Mouse (Mus musculus): ENCODE results near the gene Tnfrsf13b.
"Not testable (repeated sequence)": the region's sequence is repeated elsewhere in the genome, so short reads cannot be mapped to it uniquely, and the experiment has no call there.

The Tnfrsf13b gene

DNA sequence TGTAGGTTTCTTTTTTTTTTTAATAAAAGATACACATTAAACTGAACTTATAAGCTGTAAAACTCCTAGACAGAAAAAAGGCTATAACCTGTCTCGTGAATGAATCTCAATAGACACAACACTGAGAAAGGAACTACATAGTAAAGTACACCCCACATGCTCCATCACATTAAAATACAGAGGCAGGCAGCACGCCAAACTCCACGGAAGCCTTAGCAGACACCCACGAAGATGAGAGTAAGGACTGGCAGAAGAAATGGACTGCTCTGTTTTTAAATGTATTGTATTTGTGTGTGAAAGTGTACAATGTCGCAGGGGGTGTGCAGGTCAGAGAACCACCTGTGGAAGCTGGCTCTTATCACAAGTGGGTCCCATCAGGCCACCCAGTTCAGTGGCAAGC, 43.6 kb downstream of the Tnfrsf13b start:
- DNase-seq (ENCODE audit: low spot score in 2 of 2) = no peak

DNA sequence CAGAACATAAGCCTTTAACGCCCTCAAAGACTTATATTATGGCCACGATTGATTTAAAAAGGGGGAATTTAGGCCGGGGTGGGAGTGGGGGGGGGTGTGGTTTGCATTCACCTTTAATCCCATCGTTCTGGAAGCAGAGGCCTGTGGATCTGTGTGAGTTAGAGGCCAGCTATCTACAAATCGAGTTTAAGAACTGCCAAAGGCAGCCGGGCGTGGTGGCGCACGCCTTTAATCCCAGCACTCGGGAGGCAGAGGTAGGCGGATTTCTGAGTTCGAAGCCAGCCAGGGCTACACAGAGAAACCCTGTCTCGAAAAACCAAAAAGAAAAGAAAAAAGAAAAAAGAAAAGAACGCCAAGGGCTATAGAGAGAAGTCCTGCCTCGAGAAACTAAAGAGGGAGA, 46.9 kb downstream of the Tnfrsf13b start:
- not testable (repeated sequence) for DNase-seq (ENCODE audit: low spot score in 2 of 2)

DNA sequence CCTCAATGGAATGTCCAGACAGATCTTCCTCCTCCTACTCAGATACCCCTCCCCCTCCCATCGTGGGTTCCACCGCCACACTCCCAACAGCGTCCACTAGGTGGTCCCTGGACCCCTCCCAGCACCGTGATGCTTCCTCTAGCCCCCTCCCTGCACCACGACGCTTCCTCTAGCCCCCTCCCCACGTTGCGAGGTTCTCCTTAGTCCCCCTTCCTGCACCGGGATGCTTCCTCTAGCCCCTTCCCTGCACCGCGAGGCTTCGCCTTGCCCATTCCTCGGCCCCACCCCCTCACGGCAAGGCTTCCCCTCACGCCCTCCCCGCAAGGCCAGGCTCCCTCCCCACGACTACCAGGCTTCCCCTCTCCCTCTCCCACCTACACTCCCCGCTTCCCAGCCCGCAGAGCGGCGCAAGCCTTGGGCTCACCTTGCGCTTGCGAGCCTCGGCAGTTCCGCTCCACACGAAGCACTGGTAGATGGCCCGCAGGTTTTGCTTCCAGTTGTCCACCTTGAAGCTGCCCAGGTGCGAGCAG, 47.8 kb downstream of the Tnfrsf13b start:
- DNase-seq (ENCODE audit: low spot score in 2 of 2) = peak in 1 of 2 experiments; percentile 37

DNA sequence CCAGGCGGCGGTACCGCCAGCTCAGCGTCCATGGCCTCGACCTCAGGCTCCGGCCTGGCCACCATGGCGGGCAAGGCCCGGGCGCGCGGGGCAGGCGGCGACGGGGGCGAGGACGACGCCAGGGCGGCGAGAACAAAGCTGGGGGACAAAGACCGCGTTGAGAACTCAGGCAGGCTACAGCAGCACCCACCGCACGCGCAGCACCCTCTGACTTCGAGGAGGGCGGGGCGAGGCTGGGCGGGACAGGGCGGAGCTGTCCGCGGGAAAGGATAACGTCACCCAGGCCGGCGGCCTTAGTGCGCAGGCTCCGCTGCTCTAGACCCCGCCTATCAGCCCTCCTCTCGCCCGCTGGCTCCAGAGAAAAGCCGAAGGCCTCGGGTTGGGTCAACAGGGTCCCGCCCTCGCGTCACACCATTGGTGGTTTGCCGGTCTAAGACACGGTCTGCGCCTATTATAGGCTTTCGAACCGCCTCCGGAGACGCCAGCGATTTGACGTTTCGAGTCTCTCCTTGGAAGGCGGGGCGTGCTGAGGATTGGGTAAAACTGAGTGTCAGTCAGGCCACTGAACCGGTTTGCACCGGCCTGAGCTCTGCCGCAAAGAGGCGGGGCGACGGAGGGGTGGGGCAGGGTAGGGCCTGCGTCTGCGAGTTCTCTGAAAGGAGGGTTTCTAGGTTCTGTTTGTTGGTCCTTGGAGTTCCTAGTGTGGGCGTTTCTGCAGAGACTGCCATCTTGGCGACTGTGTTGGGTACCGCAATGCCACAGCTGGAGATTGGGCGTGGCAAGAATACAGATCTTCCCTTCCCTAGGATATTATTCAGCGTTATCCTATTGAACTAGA, 48.5 kb downstream of the Tnfrsf13b start, which contains the start of gene Usp22:
TSS of gene Usp22 (minus strand) at position 235 of the 838 bp plus-strand sequence.
- peak; percentile 98 to 99 for DNase-seq (ENCODE audit: low spot score in 2 of 2)

DNA sequence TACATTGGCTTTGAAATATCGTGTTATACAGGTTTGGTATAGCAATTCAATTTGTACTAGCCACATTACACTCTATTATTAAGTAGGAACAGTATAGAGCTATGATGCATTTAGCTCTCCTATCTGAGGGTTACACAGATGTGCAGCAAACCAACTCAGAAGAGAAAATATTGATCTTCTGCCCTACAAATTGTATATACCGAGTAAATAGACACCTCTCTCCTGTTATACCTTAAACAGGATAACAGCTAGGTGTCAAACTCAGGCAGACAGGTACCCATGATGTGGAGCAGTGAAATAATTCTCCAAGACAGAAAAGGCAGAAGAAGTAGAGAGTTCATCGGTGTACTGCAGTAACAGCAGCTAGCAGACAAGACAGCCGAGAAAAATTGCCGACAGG, 49.2 kb downstream of the Tnfrsf13b start:
- DNase-seq (ENCODE audit: low spot score in 2 of 2) = no peak

DNA sequence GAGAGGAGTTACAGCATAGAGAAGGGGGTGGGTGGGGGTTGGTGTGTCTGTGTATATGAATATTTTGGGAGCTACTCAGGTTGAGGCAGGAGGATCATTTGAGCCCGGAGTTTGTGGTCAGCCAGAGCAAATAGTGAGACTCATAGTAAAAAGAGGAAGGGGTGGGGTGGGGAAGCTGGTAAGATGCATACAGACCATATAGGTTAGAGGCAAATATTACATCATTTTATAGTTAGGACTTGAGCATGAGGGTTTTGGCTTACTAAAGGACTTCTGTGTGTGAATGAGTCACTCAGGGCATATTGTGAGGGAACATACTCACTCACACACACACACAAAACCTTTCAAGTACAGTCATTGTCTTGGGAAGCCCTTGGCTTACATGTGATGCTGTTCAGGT, 49.8 kb downstream of the Tnfrsf13b start:
- no peak for DNase-seq (ENCODE audit: low spot score in 2 of 2)

DNA sequence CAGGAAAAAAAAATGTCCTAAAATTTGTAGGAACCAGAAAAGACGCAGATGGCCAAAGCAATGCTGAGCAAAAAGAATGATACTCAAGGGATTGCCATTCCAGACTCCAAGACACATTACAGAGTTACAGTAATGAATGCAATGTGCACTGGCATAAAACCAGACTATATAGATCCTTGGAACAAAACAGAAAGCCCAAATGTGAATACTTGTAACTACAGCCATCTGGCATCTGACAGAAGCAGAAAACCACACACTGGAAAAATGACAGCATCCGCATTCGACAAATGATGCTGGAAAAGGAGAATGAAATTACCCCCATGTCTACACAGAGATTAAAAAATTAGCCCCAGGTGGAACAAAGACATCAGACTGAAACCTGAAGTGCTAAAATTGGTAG, 53.8 kb downstream of the Tnfrsf13b start:
- no peak for DNase-seq (ENCODE audit: low spot score in 2 of 2)

DNA sequence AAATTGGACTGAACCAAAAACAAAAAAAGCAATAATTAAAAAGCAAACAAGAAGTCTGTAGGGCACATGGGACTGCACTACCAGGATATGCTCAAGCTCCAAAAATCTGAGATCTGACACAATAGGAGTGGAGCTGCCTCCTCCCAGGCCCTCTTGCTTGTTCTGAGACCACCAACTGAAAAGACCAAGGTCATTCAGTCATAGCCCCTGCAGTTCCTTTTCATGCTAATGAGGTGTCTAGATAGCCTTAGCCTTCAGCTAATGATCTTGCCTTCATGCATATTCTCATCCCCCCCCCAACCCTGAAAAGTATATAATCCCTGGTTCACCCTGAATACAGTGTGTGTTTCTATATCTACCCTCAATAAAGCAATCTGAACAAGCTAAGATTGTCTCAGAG, 55.1 kb downstream of the Tnfrsf13b start:
- DNase-seq (ENCODE audit: low spot score in 2 of 2) = no peak

DNA sequence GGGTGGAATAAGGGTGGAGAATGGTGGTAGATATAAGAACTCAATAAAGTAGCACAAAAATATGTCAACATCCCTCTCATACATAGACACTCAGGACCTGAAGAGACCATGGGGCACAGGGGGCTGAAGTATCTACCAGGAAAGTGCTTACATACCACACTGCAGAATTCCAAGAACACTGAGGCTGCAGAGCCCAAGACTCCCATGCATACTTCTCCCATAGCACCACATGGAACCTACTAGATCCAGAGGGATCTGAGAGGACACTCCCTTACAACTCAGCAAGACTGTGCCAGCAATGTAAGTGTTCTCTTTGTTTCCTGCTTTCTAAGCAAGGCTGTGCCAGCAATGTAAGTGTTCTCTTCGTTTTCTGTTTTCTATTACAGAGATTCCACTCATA, 57.3 kb downstream of the Tnfrsf13b start:
- no peak for DNase-seq (ENCODE audit: low spot score in 2 of 2)

DNA sequence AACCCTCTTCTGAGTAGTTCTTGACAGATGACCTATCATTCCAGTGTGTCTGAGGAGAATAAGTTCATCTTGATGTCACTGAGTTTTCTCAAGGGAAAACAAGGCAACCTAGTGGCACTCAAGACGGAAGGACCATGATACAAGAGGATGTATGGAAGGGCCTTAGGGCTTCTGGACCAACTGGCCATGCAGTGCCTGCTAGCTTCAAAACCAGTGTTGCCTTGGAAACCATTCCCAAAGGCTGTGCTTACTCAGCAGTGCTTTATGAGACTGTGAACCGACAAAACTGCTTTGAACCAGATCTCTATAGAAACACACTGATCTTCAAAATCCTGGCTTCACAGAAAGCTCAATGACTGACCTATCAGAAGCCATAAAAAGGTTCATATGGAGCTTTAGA, 64.2 kb downstream of the Tnfrsf13b start:
- no peak for DNase-seq (ENCODE audit: low spot score in 2 of 2)

DNA sequence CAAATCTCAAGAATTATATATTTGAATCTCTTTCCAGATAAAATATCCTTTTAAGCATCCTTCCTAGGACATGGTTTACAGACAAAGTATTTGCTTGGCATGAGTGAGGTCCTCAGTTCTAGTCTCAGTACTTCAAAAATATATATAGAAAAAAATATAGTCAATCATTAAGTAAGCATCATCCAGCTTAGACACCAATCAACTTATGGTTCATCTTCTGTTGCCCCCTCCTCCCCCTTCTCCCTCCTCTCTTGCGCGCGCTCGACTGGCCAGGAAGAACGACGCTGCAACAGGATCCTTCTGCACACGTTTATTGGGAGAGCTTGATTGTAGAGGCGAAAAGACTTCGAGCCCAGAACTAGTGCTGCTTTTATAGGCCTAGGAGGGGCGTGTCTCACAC, 65.6 kb downstream of the Tnfrsf13b start:
- not testable (repeated sequence) for DNase-seq (ENCODE audit: low spot score in 2 of 2)

DNA sequence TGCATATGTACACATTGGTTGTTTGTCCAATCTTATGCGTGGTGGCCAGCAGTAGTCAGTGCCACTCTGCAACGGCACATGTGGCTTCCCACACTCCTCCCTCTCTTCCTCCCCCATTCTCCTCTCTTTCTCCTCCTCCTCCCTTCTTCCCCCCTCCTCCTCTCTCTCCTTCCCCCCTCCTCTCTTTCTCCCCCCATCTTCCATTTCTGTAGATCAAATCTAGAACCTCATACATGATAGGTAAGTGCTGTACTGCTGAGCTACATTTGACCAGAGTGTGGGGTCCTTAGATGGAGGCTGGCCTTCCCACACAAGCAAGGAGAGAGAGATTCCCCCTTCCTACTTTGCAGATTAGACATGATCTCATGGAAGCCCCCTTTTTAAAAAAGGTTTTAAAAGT, 66.2 kb downstream of the Tnfrsf13b start:
- no peak for DNase-seq (ENCODE audit: low spot score in 2 of 2)

DNA sequence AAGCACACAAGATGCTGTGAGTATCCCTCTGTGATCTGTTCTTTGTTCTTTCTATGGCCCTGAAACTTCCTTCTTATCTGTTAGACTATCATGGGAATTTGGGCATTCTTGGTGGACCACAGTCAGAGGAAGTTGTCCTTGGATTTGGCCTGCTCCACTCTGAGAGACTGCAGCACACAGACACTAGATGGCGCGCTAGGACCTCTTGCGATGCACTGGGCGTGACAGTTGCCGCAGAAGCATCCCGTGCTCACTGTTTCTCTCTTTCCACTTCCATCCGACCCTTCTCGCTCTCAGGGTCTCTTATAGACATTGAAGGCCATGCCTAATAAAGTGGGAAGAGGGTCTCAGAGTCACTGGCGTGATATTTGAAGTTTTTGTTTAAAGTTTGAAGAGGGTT, 66.8 kb downstream of the Tnfrsf13b start:
- DNase-seq (ENCODE audit: low spot score in 2 of 2) = peak; percentile 62 to 79

DNA sequence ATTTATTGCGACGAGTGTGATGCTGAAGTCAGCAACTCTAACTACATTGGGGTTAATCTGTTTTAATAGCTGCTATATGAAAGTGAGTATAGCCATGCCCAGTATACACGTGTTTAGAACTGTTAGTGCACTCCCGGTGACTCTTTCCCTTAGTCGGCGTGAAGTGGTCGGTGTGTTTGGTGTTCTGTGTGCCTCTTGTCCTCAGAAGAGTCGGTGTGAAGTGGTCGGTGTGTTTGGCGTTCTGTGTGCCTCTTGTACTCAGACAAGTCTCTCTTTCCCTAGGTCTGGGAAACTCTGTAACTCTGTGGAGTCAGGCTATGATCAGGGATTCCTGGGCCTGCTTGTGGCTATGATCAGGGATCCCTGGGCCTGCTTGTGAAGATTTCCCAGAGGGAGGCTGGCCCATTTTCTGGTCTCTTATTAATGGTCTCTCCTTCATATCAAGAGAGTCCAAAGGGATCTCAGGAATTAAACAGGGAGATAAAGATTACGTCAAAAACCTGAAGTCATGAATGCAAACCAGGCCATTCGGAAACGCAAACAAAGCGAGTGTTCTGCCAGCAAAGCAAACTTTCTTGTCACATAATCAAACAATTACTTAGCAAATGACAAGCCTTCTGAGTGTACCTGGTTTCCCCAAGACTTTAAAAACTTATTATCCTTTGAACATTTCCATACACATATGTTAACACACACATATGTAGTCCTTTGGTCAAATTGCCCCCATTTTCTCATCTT, 70.2 kb downstream of the Tnfrsf13b start:
- DNase-seq (ENCODE audit: low spot score in 2 of 2) = no peak

DNA sequence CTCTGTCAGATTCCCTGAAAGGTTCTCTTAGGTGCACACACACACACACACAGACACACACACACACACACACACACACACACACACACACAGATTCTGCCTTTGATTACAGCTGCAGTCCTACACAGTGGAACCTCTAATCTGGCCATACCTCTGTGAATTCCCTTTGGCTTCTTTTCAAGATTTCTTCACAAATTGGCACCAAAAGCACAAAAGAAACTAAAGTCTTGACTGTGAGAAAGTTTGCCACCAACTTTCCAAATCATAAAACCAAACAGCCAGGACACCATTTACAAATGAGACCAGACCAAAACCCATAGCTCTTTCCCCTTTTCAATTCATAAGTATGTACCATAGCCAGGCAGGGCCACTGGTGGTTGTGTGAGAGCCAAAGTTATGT, 71.4 kb downstream of the Tnfrsf13b start:
- DNase-seq (ENCODE audit: low spot score in 2 of 2) = no peak

Measured in frontal cortex, postnatal 25 days (tissue).